Mouse (Mus musculus): ENCODE measurements around the gene Edem3. TPM values are rescaled to one million over a fixed set of nuclear protein-coding genes. Genes with fewer than 3 reads are reported as not detected.
"Not testable (repeated sequence)": the region's sequence is repeated elsewhere in the genome, so short reads cannot be mapped to it uniquely, and the experiment has no call there.

Gene Edem3
- polyA plus RNA-seq, 1 experiment from 2014 or later: 15.7 TPM

DNA sequence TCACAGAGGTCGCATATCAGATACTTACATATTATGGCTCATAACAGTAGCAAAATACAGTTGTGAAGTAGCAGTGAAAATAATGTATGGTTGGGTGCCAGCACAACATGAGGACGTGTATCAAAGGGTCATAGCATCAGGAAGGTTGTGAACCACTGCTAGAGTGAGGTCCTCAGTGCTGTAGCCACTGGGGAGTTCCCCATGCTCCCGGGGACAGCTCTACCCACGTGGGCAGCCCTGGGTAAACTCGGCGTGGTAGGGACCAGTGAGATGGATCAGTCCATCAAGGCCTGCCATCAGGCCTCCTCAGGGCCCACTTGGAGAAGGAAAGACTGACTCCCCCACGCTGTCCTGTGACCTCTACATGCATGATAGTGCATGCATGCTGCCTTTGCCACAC is 26.3 kb downstream of the Edem3 start:
- Histone ChIP-seq H3K27me3 (replicated peaks) (no peaks in the 10 kb centered on the region), H3K27ac (no peak overlapping the region), H3K4me2 (no peak overlapping the region), H3K4me3 (replicated peaks) (no peak overlapping the region), H3K36me3 (peaks cover 14% of the 10 kb centered on the region), H3K9me3 (no peaks in the 10 kb centered on the region), H3K4me1 (no peaks in the 10 kb centered on the region), H3K9ac (no peak overlapping the region)
- 83% methylated on average over 7 of the region's 7 CpGs for WGBS
- ATAC-seq (ENCODE audit: insufficient read depth, low FRiP score, low read depth): no peak

DNA sequence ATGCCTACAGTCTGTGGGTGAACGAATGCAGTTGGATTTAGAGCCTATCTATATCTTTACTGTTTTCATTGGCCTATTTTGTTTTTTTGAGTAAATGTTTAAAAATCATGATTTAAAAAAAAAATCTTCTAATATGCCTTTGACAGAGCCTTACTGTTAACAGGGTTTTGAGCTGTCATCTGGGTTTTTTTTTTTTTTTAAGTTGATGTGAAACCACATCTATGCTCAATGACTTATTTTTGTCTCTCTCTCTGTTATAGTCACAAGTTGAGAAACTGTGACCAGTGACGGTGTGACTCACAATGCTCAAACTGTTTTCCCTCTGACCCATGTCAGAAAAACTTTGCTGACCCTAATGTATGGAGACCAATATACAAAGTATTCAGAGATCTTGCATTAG is 28.2 kb downstream of the Edem3 start:
- no peaks in the 10 kb centered on the region for H3K27me3 ChIP-seq (replicated peaks)
- no peak overlapping the region for H3K27ac ChIP-seq
- no peak overlapping the region for H3K4me2 ChIP-seq
- 83% methylated on average over 2 of the region's 2 CpGs for WGBS
- H3K9me3 ChIP-seq: no peaks in the 10 kb centered on the region
- no peaks in the 10 kb centered on the region; the same call in none of the 2 replicates for H3K36me3 ChIP-seq
- ATAC-seq (ENCODE audit: insufficient read depth, low FRiP score, low read depth): no peak
- H3K9ac ChIP-seq: no peak overlapping the region
- H3K4me3 ChIP-seq (replicated peaks): no peak overlapping the region
- H3K4me1 ChIP-seq: no peaks in the 10 kb centered on the region

DNA sequence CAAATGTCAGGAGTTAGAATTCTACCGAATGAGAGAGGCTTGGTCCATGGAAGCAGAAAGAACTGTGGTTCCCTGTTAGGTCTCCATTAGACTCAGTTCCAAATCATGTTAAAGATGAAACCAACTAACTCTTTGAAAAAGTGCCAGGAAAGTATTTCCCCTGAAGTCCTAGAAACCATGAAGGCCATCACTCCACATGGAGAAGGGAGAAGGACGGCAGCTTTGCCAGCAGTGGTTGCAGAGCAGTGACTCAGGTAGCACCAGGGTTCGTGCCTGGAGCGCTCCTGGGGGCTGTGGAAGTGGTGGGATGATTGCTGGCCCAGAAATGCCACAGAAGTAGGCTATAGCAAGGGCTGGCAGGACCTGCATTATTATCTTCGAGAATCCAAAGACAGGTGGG is 31.2 kb downstream of the Edem3 start:
- Histone ChIP-seq H3K4me3 (replicated peaks) (no peak overlapping the region), H3K27ac (no peak overlapping the region), H3K27me3 (replicated peaks) (no peaks in the 10 kb centered on the region), H3K4me2 (no peak overlapping the region), H3K4me1 (no peaks in the 10 kb centered on the region), H3K9me3 (no peaks in the 10 kb centered on the region), H3K9ac (no peak overlapping the region), H3K36me3 (no peaks in the 10 kb centered on the region; the same call in 1 of the 2 replicates)
- no peak for ATAC-seq (ENCODE audit: insufficient read depth, low FRiP score, low read depth)
- 87% methylated on average over 5 of the region's 5 CpGs for WGBS

DNA sequence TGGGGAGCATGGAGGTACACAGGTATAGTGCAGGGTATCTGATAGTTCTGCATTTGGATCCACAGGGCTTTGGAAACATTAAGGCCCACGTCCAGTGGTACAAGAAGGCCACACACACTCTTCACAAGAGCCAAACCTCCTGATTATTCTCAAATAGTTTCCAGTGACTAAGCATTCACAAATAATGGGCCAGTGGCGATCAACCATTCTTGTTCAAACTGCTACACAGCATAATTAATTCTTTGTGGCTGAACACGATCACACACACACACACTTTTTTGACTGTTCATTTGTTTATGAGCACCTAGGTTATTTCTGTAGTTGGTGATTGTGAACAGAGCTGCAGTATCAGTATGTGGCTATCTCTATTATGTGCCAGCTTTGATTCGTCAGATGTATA is 34.0 kb downstream of the Edem3 start:
- WGBS: 86% methylated on average over 4 of the region's 4 CpGs
- Histone ChIP-seq H3K36me3 (no peaks in the 10 kb centered on the region; the same call in 1 of the 2 replicates), H3K9ac (no peak overlapping the region), H3K4me1 (no peaks in the 10 kb centered on the region), H3K27me3 (replicated peaks) (no peaks in the 10 kb centered on the region), H3K4me2 (no peak overlapping the region), H3K4me3 (replicated peaks) (no peak overlapping the region), H3K27ac (no peak overlapping the region), H3K9me3 (no peaks in the 10 kb centered on the region)
- no peak for ATAC-seq (ENCODE audit: insufficient read depth, low FRiP score, low read depth)

DNA sequence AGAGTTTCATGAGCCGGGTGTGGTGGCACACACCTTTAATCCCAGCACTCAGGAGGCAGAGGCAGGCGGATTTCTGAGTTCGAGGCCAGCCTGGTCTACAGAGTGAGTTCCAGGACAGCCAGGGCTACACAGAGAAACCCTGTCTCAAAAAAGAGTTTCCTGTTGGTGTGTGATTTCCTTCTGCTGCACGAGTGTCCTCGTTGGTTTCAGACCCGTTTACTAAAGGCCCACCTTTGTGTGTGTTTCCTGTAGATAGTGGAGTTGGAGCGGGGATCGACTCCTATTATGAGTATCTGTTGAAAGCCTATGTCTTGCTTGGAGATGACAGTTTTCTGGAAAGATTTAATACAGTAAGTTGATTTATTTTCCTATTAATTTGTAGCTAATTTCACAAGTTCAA is 36.9 kb downstream of the Edem3 start:
- not testable (repeated sequence) for ATAC-seq (ENCODE audit: insufficient read depth, low FRiP score, low read depth); H3K27me3 ChIP-seq (replicated peaks); H3K36me3 ChIP-seq; H3K9me3 ChIP-seq; H3K9ac ChIP-seq; H3K4me2 ChIP-seq; H3K4me1 ChIP-seq; H3K27ac ChIP-seq; H3K4me3 ChIP-seq (replicated peaks)
- 85% methylated on average over 8 of the region's 8 CpGs for WGBS

DNA sequence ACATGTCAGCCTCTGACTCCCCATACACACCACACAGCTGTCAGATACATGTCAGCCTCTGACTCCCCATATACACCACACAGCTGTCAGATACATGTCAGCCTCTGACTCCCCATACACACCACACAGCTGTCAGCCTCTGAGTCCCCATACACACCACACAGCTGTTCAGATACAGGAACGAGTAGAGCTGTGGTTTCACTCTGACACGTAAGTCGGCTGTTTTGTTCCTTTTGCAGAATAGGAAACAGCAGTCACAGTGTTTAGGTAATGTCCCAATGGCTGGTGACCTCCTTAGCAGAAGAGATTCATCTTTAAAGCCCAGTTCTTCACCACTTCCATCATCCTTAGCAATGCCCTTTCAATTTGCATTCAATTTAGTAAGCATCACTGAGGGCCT is 47.6 kb downstream of the Edem3 start:
- not testable (repeated sequence) for H3K4me1 ChIP-seq; H3K4me2 ChIP-seq; H3K9ac ChIP-seq; ATAC-seq (ENCODE audit: insufficient read depth, low FRiP score, low read depth); H3K9me3 ChIP-seq; H3K27me3 ChIP-seq (replicated peaks); H3K4me3 ChIP-seq (replicated peaks); H3K27ac ChIP-seq
- 61% methylated on average over 3 of the region's 3 CpGs for WGBS
- H3K36me3 ChIP-seq: peaks cover 26% of the 10 kb centered on the region

DNA sequence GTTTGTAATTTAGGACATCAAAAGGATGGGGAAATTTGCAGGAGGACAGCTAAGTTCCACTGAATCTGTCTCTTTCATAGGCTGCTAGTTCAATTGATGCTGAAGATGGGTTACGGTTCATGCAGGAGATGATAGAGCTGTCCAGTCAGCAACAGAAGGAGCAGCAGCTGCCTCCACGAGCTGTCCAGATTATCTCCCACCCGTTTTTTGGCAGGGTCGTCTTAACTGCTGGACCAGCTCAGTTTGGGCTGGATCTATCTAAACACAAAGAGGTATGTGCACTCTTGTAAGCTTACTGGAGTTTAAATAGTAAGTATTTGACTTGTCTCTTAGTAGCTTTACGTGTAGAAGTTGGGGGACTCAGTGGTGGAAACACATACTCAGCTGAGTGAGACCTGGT is 52.1 kb downstream of the Edem3 start:
- no peak for ATAC-seq (ENCODE audit: insufficient read depth, low FRiP score, low read depth)
- H3K9ac ChIP-seq: no peak overlapping the region
- 74% methylated on average over 5 of the region's 5 CpGs for WGBS
- H3K9me3 ChIP-seq: no peaks in the 10 kb centered on the region
- H3K4me3 ChIP-seq (replicated peaks): no peak overlapping the region
- H3K4me2 ChIP-seq: no peak overlapping the region
- peaks cover 26% of the 10 kb centered on the region for H3K36me3 ChIP-seq
- H3K4me1 ChIP-seq: no peaks in the 10 kb centered on the region
- no peak overlapping the region for H3K27ac ChIP-seq
- no peaks in the 10 kb centered on the region for H3K27me3 ChIP-seq (replicated peaks)

DNA sequence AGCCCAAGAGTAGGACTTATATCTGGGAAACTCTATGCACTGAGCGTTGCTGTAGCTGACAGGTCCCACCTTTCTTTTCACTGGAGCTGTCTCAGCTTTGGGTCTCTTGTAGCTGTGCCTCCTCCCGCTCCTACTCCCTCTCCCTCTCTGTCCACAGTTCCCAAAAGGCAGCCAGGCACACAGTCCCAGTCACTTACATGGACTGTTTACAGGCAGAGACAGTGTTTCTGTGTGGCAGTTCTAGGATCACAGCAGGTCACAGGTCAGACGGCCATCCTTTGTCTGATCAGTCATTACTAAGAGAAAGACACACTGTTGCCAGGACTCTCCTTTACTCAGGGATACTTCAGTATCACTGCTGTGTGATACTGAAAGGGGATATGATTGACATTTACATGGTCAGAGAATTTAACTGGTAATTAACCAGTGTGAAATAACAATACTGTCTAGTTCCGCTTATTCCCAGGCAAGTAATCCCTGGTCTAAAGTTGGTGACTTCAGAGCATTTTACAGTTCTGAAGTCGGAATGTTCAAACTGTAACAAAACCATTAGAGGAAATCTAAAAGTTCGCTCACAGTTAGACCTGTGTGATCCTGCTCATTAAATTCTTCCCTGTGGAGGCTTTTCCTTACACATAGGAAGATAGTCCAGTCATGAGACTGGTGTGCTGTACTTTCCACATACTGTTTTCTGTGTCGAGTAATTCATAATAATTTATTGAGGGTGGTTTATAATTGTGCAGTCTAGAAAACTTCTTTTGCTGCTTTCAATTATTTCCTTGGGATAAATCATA is 55.7 kb downstream of the Edem3 start:
- Histone ChIP-seq H3K36me3 (peaks cover 28% of the 10 kb centered on the region), H3K9me3 (no peaks in the 10 kb centered on the region)

DNA sequence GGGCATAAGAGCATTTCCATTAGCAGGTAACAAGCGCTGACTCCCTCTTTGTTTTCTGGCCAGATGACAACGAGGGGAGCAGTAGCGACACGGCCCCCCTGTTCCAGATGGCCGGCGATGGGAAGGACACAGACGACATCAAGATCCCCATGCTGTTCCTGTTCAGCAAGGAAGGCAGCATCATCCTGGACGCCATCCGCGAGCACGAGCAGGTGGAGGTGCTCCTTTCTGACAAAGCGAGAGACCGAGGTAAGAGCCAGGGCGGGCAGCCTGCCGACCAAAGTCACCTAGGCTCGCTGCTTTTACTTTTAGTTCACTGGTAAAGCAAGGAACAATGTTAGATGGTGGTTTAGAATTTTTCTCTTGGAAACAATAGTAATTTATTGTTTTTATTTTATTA is 56.3 kb downstream of the Edem3 start:
- Histone ChIP-seq H3K4me2 (no peak overlapping the region), H3K27ac (no peak overlapping the region), H3K9ac (no peak overlapping the region), H3K36me3 (peaks cover 27% of the 10 kb centered on the region), H3K9me3 (no peaks in the 10 kb centered on the region), H3K4me1 (no peaks in the 10 kb centered on the region), H3K4me3 (replicated peaks) (no peak overlapping the region), H3K27me3 (replicated peaks) (no peaks in the 10 kb centered on the region)
- no peak for ATAC-seq (ENCODE audit: insufficient read depth, low FRiP score, low read depth)
- WGBS: 92% methylated on average over 16 of the region's 16 CpGs

More for the DNA sequence above, 55.7 kb downstream of the Edem3 start:
- 75% methylated on average over 7 of the region's 7 CpGs for WGBS
- Histone ChIP-seq H3K4me1 (no peaks in the 10 kb centered on the region), H3K9ac (no peak overlapping the region), H3K27me3 (replicated peaks) (no peaks in the 10 kb centered on the region), H3K4me2 (no peak overlapping the region), H3K4me3 (replicated peaks) (no peak overlapping the region), H3K27ac (no peak overlapping the region)
- no peak for ATAC-seq (ENCODE audit: insufficient read depth, low FRiP score, low read depth)

DNA sequence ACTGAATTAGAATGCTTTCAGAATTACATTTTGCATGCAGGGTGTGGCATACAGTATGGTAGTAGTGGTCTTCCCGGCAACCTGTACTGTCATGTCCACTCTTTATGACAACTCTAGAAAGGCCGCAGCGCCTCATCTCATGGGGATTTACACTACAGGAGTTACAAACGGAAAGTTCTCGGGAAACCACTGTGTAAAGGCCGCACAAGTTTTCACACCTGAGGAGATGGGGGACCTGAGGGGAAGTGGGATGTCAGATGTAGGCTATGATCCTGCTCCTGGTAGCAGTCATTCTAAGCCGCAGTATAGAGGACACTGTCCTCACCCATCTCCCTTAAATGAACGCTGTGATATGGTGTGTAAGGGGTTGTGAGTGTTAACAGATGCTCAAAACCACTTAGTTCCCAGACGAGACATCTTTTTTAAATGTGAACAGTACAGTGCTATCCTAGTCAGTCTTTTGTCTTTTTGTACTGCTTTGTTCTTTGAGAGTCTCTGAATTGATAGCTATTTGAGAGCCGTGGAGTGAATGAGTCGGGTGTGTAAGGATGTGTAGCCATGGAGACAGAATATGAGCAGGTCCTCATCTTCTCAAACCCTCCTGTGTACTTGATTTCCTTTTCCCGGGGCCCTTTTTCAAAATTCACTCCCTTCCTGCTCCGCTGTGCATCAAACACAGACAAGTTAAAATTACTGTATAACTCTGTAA is 57.0 kb downstream of the Edem3 start:
- ATAC-seq (ENCODE audit: insufficient read depth, low FRiP score, low read depth): no peak
- no peak overlapping the region for H3K27ac ChIP-seq
- no peak overlapping the region for H3K9ac ChIP-seq
- no peak overlapping the region for H3K4me3 ChIP-seq (replicated peaks)
- 88% methylated on average over 13 of the region's 13 CpGs for WGBS
- no peaks in the 10 kb centered on the region for H3K27me3 ChIP-seq (replicated peaks)
- H3K36me3 ChIP-seq: peaks cover 21% of the 10 kb centered on the region
- no peak overlapping the region for H3K4me2 ChIP-seq
- no peaks in the 10 kb centered on the region for H3K4me1 ChIP-seq
- no peaks in the 10 kb centered on the region for H3K9me3 ChIP-seq

DNA sequence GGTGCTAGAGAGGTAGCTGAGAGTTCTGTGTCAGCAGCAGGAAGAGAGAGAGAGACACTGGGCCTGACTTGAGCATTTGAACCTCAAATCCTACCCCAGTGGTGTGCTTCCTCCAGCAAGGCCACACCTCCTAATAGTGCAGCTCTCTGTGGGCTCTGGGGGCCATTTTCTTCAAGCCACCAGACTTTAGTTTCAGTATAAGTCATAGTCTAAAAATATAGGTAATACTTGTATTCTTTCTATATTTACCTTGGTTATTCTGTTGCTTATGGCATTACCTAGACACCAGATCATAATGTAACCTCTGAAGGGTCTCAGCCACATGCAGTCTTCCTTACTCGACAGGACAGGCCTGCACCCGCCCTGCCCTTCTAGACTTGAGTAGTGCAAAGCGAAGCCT is 60.9 kb downstream of the Edem3 start:
- Histone ChIP-seq H3K4me2 (no peak overlapping the region), H3K4me3 (replicated peaks) (no peak overlapping the region), H3K9ac (no peak overlapping the region), H3K4me1 (no peaks in the 10 kb centered on the region), H3K9me3 (no peaks in the 10 kb centered on the region), H3K27ac (no peak overlapping the region), H3K36me3 (peaks cover 18% of the 10 kb centered on the region; the same call in 1 of the 2 replicates), H3K27me3 (replicated peaks) (no peaks in the 10 kb centered on the region)
- WGBS: 89% methylated on average over 3 of the region's 3 CpGs
- no peak for ATAC-seq (ENCODE audit: insufficient read depth, low FRiP score, low read depth)

DNA sequence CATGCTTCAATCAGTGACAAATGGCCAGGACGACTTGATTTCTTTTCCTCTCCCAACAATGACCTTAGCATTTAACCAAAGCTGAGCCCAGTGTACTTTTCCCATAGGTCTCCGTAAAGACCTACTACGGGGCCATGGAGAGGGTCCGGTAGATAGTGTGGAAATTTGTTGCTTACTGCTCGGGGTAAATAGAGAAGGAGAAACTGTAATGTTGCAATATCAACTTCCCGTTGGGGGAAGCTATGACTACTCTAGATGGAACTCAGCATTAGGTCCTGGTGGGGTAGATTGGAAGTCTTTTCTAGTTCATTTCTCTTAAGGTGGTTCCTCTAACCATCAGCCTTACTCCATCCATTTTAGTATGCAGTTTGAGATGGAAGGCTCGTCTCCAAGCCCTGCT is 64.0 kb downstream of the Edem3 start:
- no peaks in the 10 kb centered on the region for H3K4me1 ChIP-seq
- no peak overlapping the region for H3K4me3 ChIP-seq (replicated peaks)
- H3K9ac ChIP-seq: no peak overlapping the region
- H3K36me3 ChIP-seq: 0 out of 2 replicates have a peak, but pooled peaks cover 9% of the 10 kb centered on the region
- no peak for ATAC-seq (ENCODE audit: insufficient read depth, low FRiP score, low read depth)
- 85% methylated on average over 7 of the region's 7 CpGs for WGBS
- no peak overlapping the region for H3K27ac ChIP-seq
- H3K9me3 ChIP-seq: no peaks in the 10 kb centered on the region
- no peak overlapping the region for H3K4me2 ChIP-seq
- H3K27me3 ChIP-seq (replicated peaks): no peaks in the 10 kb centered on the region
